Mouse (Mus musculus) embryo, embryonic 11 days (tissue): ENCODE data around the gene H6pd.

Source experiments
- DNase-seq: peaks from one replicate; pipeline ENCODE4 v3.0.0-alpha.2; 2015

The H6pd gene

DNA sequence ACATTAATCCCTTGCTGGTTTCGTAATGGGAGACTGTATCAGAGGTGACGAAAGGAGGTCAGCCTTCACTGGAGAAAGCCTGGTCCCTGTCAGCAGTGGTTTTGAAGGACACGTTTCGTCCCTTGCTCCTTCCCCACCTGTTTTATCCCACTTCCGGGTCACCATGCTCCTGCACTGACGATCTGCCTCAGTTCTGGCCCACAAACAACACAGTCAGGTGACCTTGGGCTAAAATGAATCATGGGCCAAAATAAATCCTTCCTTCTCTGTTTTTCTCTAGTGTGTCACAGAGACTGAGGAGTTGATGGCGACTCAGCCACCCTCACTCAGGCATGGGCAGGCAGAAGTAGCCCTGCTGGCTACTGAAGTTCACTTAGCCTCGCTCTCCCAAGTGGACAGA, 33.5 kb downstream of the H6pd start:
- DNase-seq = no peak

DNA sequence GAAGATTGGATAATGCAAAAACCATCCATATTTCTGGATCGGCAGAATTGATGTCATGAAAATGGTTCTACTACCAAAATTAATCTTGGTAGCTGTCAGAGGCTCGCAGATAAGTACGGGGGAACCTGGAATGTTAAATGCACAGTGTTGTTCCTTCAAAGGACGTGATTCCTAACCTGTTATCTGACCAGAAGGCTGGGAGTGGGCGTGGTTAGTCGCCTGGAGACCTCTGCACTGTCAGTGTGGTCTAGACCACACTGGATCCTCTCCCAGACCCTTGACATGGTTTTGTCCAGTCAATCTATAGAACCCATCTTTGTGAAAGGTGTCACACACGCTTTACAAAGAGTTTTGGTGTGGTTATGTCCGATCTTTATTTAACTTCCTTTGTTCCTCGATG, 37.4 kb downstream of the H6pd start:
- DNase-seq = no peak

DNA sequence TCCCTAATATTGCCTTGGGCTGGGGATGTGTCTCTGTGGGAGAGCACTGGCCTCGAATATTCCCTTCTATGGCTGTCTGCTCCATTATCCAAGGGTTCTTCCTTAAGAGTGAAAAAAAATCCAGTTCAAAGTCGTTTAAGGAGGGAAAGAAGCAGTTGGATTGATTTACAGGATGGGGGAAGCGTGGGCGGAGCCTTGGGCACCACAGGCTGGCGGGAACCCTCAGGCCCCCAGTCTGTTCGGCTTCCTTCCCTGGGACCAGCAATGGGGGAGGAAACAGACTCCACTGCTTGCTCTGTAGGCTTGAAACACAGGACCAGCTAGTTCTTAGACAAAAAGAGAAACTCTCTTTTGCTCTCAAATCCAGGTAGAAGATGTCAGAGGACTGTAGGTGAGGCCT, 40.3 kb downstream of the H6pd start:
- DNase-seq = peak; percentile 60

DNA sequence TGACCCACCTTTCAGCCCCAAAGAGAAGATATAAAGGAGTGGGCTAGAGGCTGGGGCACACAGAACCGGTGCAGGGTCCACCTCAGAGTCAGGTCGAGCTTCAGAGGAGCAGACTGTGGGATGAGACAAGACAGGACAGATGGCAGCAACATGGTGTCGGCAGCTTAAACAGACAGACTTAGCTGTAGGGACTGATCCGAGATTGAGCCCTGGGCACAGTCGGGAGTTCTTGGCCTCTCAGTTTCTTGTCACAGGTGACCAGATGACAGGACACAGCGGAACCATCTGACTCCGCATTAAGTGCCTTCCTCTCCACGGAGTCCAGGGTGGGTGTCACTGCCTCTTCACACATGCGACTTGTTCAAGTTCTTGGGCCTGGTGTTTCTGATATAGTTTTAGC, 41.9 kb downstream of the H6pd start:
- no peak for DNase-seq

DNA sequence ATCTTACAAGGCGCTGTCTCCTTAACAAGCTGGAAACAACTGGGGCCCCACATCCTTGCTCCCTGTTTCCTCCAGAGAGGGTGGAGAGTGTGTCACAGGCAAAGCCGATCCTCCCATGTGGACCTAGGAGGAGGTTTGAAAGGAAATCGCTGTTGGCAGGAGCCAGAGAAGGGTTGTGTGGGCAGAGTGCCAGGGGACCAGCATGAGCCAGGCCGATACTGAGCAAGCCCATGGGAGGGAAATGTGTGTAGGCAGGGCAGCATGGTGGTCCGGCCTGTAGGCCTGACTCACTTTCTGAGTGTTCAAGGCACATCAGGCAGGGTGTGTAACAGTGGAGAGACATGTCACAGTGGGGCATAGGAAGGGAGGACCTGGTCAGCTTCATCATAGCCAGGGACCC, 42.6 kb downstream of the H6pd start:
- DNase-seq = no peak

DNA sequence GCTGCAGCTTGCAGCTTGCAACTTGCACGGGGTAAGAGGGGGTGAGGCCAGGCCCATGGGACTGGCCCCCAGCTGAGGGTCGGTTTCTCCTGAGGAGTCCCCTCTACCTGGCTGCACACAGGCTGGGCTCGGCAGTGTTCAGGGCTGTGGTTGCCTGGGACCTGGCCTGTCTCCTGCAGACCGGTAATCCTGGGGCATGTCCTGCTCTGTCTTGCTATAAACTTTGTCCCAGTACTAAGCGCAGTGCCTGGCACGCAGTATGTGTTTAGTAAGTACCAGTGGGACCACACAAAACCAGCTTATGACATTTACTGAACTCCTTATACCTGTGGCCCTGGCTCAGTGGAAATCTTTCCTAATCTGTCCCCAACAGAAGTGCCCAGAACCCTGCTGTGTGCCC, 43.2 kb downstream of the H6pd start:
- no peak for DNase-seq

DNA sequence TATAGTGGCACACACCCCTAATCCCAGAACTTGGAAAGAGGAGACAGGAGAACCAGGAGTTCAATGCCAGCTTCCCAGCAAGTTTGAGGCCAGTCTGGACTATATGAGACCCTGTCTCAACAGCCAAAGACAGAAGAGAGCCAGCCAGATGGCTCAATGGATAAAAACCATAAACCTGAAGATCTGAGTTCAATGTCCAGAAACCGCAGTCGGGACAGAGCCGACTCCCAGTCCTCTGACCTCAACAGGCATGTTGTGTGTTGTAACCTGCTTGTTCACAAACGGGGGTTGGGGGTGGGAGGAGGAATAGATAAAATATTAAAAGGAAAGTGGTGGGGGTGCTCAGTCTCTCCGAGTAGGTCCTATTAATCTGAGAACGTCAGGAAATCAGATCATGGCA, 43.6 kb downstream of the H6pd start:
- no peak for DNase-seq

DNA sequence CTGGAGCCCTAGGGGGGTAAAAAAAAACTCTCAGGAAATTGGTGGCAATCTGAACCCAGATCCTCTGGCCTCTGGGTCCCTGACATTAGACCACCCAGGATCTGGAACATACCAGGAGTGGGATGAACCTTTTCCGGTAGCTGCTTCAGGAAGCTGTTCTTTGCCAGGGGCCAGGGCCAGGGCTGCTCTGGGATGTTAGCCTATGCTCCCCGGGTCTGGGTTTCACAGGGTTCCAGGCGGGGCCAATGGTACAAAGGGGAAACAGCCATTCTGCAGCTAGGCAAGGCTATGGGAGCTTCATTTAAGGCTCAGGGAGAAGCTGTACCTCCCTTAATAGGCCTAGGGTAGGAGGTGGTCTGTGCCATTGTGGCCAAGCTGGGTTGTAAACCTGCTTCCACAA, 44.1 kb downstream of the H6pd start:
- no peak for DNase-seq

DNA sequence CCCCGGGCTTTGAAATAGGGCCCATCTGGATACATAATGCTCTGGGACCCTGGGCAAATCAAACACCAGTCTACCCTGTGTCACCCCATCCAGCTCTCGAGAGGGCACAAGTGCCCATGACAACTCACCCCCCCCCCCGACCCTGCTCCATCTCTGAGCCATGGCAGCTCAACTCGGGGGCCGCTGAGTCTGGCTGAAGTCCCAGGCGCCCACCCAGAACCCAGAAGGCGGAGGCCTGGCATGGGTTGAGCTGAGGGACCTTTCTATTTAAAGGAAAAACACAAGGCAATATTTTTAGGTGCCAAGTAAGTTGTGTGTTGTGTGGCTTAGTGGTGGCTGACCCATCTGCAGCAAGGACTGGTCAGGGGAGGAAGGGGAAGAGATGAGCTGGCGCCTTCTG, 44.5 kb downstream of the H6pd start:
- DNase-seq = no peak

DNA sequence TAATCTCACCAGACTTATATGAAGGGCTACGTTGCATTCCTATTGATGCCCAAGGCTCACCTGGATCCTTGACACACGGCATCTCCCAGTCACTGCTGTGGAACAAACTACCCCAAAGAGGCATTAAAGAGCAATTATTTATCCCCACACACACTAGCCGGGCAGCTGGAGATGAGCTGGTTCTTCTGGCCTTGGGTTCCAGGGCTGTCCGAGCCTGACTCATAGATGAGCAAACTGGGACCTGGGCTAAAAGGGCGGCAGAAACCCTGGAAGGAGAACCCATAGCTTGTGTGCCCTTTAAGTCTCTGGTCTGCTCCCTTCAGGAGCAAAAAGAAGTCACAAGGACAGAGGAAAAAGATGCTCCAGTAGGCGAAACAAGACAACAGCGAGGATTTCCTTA, 48.4 kb downstream of the H6pd start:
- DNase-seq = no peak

DNA sequence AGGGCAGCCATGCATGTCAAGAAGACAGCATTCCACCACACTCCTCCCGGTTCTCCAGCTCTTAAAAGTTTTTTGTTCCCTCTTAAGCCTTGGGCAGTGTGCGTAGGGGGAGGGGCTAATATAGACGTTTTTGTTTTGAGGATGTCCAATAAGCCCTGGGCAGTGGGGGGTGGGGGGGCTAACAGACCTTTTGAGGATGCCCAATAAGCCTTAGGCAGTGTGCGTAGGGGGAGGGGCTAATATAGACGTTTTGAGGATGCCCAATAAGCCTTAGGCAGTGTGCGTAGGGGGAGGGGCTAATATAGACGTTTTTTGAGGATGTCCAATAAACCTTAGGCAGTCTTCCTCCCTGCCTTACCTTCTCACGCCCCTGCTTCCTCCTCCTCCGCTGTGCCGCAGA, 49.0 kb downstream of the H6pd start:
- DNase-seq = no peak

DNA sequence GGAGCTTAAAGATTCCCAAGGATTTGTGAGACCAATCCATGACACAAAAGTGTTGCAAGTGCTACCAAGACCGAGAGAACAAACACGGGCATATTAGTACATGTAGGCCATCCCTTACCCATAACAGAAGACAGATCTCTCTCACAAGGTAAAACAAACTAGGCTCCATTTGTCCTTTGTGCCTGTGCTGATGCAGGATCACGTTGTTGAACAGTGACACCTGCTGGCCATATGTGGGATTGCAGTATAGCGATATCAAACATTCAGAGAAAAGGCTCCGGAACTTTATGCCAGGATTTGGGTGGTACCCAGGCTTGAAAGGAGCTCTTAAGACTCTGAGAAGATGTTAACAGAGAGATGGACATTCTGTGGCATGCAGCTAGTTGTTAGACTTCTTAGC, 50.3 kb downstream of the H6pd start:
- peak; percentile 85 for DNase-seq

DNA sequence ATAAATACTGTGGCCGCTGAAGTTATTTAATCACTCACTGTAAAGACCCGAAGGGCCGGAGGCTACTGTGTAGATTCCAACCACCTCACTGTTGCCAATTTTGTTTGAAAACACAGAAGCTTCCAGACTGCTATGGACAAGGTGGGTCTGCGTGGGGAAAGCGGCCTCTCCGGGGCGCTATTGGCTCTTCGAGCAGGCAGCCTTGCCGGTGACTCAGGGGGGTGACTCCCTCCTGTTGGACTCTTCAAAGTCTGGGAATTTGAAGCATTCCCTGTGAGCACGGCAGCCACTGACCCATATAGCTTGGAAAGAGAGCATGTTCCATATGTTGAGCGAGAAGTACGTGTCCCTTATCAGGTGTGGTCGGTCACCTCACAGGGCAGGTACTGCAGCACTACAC, 52.8 kb downstream of the H6pd start:
- no peak for DNase-seq

DNA sequence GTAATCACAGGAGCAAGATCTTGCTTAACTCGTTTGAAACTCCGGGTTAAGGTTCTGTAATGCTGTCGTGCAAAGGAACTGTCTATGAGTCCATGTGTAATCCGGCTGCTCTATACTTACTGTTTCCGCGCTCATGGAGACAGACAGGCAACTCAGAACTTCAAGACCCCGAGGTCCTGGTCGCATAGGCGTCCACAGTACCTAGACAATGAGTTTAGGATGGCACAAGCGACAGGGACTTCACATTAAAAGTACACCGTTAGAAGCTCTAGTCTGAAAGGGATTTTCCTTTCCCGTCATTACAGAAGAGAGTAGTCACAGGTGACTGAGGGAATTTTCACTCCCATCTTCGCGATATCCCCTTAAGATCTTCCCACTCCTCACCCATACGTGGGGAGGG, 53.2 kb downstream of the H6pd start:
- DNase-seq = no peak

DNA sequence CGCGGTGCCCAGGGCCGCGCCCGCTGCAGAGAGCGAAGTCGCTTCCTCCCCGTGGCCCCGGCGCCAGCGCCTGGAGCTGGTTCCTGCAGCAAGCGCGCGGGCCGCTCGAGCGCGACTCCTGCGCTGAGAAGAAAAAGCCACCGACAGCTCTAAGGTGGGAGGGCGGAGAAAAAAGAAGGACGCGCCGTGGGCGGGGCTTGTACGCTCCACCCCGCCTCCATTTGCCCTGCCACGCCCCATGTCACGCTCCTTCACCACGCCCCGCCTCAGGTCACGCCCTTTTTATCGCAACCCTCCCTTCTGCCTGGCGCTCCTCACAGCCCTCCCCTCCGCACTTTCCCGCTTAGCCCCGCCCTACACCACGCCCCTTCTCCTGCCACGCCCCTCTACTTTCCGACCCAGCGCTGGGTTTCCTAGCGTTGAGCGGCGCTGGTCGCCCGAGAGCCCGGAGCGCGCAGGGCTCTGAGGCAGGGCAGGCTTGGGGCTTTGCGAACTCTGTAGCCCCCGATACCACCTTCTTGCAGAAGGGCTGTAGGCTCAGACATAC, 53.9 kb downstream of the H6pd start, which contains the start of gene Spsb1:
Spsb1 (minus strand) TSS at position 151 of the 547 bp plus-strand sequence.
- peak; percentile 96 for DNase-seq

DNA sequence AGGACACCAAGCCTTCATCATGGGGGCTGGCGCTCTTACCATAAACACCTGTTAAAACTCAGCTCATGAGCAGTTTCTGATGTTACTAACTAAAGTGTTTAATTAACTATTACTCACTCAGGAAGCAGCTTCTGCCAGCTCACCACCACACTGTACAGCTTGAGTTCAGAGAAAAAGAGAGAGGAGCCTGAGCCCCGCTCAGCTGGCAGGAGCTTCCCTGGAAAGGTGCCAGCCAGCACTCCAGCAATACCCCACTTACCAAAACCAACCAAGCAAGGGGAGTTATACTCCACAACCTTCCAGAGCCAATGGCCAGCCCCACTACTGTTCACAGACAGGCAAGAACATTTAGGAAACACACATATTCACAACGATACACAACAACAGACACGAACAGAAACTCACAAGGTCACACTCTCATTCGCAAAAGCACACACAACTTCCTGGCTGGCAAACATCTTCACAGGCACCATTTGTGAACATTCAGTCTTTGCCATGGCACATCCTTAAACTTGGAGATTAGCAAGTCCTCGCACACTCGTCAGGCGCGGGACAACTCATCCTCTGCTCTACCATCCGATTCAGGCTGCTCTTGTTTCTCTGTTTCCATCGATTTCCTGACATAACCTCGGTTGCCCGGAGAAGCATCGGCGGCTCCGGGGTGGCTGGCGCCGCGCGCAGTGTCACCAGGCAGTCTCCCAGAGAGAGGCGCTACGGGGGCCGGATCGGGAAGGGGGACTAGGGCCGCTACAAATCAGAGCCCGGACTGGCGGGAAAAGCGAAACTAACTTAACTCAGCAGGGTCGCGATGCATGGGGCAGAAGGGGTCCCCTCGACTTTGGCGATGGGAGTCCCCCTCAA, 55.0 kb downstream of the H6pd start:
- peak; percentile 59 for DNase-seq

DNA sequence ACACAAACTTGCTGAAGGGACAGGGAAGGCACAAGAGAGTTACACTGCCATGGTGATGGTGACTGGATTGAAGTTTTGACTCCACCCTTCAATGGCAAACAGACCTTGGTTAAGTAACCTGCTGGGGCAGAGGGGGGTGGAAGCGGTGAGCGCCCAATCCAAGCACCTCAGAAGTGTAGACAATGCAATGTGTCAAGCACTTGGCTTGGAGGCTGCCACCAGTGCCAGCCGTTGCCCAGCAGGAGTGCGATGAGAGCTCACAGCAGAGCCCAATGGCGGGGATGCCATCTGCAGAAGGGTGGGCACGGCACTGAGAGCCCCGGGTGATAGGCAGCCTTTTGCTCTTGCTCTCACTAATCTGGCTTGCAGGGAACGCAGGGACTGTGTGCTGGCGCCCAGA, 56.6 kb downstream of the H6pd start:
- DNase-seq = no peak

DNA sequence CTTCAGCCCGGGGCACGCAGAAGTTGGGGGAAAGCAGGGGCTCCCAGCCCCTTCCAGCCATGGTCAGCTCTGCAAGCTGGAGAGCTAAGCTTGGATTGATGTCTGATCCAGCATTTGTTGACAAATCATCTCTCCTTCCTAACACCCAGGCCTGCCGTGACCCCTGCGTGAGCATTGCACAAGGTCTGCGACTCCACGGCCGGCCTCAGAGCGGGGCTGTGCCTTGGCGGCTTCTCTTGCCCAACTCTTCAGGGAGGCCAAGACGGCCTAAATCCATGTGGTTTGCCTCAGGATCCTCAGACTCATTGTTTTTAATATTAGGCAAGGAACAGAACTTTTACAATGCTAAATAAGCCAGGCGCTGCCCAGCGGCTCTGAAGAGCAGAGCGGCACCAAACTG, 57.6 kb downstream of the H6pd start:
- no peak for DNase-seq

DNA sequence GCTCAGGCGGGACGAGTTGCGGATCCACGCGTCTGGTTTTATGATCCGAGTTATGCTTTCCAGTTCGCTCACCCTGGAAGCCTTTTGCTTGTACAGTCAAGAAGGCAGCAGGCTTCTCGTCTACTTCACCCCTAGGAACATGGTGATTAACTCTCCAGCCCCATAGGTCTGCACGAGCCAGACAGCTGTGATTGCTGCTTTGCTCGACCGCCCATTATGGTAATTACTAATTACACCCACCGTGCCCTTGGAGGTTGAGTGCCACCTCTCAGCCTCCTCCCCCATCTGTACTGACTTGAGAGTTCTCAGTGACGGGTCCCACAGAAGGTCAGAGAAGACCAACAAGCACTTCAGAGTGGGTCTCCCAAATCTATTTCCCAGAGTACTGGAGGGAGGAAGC, 59.1 kb downstream of the H6pd start:
- DNase-seq = no peak

DNA sequence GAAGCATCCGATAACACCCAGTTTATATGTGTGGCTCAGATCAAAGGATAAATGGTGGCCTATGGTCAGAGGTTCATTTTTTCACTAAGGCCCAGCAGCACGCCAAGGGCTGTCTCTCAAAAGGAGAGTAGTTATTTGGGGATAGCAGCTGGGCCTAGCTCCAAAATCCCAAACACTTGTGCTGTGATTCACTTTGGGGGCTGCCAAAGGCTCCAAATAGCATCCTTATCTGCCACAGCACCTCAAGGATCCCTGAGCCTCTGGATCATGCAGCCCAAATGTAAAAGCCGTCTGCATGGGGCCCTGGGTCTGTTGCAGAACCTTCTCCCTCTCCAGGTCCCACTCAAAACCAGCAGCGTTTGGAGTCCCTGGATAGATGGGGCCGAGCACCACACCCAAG, 60.7 kb downstream of the H6pd start:
- DNase-seq = no peak

DNA sequence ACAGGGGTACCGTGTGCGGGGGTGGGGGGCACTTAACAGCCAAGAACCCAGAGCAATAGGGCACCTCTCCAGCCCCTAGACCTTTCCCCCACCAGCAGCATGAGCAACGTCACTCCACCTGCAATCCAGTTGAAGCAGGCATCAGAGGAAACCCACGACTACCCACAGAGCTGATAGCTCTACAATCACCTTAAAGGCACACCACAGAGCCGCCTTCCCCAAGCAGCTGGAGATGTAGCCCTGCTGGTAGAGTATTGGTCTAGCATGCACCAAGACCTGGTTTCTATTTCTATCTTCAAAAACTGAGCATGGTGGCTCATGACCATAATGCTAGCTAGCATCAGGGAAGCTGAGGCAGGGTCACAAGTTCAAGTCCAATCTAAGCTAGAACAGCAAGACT, 61.4 kb downstream of the H6pd start:
- DNase-seq = no peak

DNA sequence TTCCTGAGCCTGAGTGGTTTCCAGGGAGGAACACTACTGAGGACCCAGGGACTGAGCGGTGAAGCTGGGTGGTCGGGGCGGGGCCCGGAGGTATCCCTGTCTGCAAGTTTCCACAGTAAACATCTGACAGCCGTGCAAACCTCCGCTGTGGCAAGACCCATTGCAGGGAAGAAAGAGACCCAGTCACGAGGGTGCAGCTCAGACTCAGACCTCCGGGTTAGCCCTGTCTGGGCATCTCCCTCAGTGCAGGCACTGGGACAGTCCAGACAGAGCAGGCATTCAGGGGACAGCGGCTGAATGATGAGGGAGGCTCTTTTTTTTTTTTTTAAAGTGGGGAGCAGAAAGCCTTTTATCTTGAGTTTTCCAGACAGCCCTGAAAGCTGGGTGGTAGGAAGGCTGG, 63.6 kb downstream of the H6pd start:
- peak; percentile 64 for DNase-seq

DNA sequence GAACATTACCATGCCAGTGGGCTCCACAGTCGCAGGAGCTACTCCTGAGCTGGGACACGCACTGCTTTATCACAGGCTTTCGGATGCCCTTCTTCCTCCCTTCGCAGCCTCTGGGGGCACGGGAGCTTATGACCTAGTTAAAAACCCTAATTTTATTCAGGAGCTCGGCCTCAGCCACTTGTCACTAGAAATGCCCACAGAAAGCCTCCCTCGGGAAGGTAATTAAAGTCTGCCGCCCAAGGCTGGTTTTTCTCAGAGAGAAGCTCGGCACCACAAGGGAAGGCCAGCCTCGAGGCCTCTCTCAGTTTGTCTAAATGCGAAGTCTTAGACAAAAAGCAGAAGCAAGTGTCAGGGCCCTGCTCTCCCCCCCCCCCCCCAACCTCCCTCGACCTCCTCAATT, 64.6 kb downstream of the H6pd start:
- DNase-seq = peak; percentile 63

DNA sequence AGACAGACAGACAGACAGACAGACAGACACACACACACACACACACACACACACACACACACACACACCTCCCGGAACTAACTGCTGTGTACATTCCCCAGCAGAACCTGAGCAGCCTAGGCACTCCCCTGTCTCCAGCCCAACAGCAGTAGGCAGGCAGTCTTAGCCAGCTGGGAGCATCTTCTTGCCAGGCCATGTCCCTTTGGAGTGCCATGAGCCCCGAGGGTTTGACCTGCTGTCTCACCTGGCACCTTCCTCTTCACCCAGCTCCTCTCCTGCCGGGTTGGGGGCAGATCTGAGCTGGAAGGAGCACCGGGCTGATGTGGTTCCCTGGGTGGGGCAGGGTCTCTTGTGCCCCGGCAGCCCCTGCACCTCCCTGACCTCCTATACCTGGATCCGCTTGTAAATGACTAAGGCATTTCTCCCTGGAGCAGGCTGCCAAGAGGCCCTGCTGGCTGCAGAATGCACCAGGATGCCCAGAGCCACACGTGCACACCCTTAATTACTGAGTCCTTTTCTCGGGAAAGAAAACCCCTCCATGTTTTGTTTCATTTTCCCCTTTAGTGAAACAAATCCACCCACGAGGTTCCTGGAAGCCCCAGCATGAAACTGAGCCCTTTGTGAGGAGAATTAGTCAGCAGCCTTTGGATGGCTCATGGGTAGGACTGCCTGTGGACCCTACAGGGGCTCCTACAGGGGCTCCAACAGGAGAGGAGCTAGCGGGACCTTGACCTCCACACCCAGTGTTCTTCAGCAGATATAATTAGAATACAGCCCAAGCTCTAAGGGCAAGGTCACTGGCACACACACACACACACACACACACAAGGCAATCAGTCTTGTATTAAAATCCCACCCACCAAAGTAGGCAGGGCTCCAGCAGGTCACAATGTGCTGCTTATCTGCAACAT, 65.7 kb downstream of the H6pd start:
- no peak for DNase-seq
